Mouse (Mus musculus) ES-CJ7 (cell line): Measurements from ENCODE around the gene Ndufb11.

Source experiments
- DNase-seq: peaks from one replicate; pipeline ENCODE4 v3.0.0; 2011; ENCODE audit warnings: low read depth, low spot score

The Ndufb11 gene

GRCm38 (mm10) chrX:20617176-20617902 lies at the start of gene Ndufb11, which contains the start of gene Rbm10:
TSS of gene Ndufb11 (minus strand) at chrX:20617619.
TSS of gene Rbm10 (plus strand) at chrX:20617503.
- peak; percentile 77 for DNase-seq

DNA sequence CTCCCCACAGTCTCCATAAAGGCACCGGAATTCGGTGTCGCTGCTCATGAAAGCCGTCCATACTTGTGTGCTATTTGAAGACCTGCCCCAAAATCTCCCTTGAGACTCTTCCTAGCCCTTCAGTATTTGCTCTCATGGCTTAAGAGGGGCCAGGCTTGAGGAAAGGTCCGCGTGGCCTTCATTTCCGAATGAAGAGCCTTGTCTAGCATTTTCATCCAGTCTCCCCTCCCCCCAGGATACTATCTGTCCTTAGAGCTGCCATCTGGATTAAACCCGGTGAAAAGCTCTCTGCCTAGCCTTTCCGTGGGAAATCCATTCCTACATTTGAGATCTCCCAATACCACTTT lies 46.0 kb upstream of the Ndufb11 start:
- DNase-seq = peak; percentile 15

DNA sequence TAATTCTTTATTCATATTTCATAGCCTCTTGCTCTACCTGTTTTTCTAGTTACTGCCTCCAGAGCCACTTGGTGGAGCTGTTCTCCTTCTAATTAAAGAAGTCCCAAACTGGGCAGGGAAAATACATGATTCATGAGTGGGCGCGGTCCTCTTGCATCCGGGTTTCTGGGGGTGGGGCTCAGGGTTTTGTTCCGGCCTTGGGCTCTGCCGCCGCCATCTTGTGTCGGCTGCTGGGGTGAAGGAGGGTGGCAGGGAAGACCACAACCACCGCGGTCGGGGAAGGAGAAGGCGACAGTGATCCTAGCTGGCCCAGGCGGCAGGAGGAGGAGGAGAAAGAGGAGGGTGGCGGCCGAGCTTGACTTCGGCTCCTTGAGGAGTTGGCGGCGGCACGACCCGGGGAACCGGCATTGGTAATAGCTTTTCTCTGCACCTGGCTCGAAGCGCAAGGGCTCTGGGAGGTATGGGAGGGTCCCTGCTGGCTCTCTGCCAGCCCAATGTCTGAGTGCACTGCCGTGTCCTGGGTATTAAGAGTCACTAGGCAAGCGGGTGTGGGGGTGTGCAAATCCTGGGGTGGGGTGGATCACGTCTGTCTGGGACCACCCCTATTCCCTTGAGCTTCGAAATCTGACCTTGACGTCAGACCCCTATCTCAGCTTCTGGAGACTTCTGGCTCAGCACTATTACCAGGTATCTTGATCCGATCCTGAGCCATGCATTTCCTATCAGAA lies 45.5 kb upstream of the Ndufb11 start:
- DNase-seq = peak; percentile 89

DNA sequence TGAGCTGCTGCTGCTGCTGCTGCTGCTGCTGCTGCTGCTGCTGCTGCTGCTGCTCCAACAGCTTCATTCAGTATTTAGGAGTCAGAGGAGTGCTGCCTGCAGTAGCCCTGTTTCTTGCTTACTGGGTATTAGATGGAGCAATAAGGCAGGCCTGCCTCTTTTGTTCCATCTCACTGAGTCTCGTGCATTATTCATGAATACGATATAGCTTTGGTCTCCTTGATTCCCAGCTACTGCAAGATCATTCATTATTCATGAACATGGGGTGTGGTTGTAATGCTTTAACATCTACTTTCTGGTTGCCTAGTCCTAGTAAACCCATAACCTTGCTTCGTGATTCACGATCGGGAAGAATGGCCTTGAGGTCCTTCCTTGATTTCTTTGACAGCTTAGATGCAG lies 44.9 kb upstream of the Ndufb11 start:
- peak; percentile 60 for DNase-seq

DNA sequence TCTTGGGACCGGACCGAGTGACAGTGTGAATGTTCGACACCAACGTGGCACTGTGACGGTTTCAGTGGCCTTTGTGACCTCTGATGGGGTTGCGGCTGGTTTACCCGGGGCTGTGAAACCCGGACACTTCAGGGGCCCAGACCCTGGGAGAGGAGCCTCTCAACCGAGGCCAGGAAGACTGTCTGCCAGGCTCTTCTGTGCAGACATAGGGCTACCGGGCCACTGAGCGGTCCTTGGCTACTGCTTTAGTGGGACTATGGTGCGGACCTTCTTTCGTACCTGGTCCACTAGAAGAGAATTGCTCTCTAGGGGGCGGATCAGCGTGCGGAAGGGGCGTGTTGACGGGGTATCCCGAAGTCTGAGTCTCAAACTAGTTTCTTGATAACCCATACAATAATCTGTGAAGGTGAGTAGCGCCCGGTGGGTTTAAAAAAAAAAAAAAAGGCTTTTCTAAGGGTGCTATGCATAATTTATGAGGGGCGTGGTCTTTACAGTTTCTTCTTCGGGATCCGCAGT lies 41.5 kb upstream of the Ndufb11 start:
- peak; percentile 48 for DNase-seq

DNA sequence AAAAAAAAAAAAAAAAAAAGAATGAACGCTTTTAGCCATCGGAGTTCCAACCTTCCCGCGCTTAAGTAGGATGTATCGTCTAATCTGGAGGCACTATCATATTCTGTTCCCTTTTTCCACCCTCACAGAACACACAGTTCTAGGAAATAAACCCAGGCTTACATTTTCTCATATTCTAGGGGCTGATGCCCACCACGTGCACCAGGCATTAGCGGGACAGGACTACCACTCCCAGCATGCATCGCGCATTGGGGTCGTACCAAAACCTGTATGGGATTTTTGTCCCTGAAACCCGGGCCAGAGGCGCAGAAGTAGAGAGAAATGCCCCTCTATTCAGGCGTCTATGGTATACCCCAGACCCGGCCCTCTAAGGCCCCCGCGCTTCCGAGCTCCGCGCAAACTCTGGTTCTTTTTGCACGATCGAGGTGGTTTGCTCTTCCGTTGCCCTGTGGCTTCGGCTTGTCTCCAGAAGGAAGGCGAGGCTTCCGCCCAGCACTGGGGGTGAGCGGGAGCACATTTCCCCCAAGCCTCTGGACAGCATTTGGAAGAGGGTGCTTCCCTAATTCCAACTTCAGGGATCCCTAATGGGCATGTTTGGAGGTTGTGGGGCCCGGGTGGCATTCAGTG lies 40.7 kb upstream of the Ndufb11 start, which contains the start of gene Uba1:
Uba1 (plus strand) TSS at position 301 of the 627 bp plus-strand sequence.
- DNase-seq = peak; percentile 93

GRCm38 (mm10) chrX:20657593-20657992 lies 40.2 kb upstream of the Ndufb11 start:
- DNase-seq = no peak

GRCm38 (mm10) chrX:20644780-20645179 lies 27.4 kb upstream of the Ndufb11 start:
- DNase-seq = no peak

- no peak for DNase-seq
Measured at GRCm38 (mm10) chrX:20638141-20638540, 20.7 kb upstream of the Ndufb11 start.

DNA sequence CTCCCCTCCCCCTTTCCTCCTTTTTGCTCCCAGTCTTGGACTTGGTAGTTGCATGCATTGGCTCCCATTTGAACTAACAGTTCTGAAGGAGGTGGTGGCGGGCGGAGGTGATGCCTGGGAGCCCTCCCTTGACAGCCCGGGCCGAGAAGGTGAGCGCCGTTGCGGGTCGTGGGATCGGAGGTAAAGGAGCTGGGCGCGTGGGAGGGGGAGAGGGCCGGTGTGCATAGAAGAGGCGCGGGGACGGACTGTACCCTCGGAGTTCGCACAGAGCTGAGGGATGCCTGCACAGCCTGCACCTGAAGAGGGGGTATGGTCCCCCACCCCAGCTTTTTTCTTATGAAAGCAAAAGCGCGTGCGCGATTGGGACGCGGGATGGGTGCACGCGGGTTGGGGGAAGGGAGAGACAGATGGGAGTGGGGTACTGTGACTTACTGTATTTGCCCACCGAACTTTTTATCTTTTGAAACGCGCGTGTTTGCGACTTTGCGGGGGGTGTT lies 532 bp upstream of the Ndufb11 start:
- peak; percentile 34 for DNase-seq

DNA sequence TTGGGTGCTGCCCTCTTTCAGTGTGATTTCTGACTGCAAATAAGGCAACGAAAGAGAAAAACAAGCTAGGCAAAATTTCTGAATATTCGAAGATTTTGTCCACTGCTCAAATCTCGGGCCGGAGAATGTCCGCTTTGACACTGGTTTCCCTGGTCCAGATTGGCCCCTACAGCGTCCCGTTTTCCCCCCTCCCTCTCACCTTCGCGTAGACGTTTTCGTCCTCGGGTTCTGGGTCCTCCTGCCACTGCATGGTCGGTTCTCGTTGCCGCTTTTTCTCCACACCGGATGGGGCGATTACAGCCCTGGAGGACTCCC lies 601 bp downstream of the Ndufb11 start:
- no peak for DNase-seq

- DNase-seq = no peak
Measured at GRCm38 (mm10) chrX:20608500-20608899, 8.9 kb downstream of the Ndufb11 start.

DNA sequence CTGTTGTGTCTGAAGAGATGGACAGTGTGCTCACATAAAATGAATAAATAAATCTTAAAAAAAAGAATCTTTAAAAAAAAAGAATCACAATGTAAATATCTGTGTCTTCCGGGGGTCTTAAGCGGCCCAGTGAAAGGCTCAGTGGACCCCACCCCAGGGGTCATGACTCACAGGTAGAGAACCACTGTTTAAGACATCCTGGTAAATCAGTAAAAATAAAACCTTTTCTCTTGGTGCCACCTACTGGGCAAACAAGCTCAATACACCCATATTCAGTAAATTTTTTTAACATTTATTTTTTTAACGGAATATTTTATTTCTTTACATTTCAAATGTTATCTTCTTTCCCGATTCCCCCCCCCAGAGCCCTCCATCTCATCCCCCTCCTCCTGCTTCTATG lies 29.5 kb downstream of the Ndufb11 start:
- DNase-seq = peak; percentile 3

- no peak for DNase-seq
Measured at GRCm38 (mm10) chrX:20573927-20574326, 43.5 kb downstream of the Ndufb11 start.

DNA sequence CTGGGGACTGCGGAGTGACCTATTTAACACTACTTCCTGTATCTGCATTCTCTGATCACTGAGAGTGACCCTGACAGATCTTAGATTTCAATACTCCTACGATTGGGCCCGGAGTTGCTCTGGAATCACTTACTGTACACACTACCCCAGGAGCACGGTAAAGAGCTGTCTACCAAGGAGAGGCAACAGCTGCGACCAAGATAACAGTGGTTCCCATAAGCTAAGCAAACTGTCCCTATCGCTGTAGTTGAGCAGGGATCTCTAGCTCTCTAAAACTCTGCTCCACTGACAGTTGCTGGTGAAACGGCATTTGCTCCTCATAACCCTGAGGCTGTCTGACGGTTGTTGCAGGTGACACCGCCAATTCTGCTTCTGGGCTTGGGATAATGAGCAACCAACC lies 44.7 kb downstream of the Ndufb11 start:
- no peak for DNase-seq

GRCm38 (mm10) chrX:20571024-20571423 lies 46.4 kb downstream of the Ndufb11 start:
- peak; percentile 6 for DNase-seq
